Mouse (Mus musculus): Measurements from ENCODE around the gene Rasa4. TPM values are rescaled to one million over a fixed set of nuclear protein-coding genes. Genes with fewer than 3 reads are reported as not detected.

Gene Rasa4
- total and polyA plus RNA-seq, 2 experiments from 2014 or later = 19.2 to 27.0 TPM

DNA sequence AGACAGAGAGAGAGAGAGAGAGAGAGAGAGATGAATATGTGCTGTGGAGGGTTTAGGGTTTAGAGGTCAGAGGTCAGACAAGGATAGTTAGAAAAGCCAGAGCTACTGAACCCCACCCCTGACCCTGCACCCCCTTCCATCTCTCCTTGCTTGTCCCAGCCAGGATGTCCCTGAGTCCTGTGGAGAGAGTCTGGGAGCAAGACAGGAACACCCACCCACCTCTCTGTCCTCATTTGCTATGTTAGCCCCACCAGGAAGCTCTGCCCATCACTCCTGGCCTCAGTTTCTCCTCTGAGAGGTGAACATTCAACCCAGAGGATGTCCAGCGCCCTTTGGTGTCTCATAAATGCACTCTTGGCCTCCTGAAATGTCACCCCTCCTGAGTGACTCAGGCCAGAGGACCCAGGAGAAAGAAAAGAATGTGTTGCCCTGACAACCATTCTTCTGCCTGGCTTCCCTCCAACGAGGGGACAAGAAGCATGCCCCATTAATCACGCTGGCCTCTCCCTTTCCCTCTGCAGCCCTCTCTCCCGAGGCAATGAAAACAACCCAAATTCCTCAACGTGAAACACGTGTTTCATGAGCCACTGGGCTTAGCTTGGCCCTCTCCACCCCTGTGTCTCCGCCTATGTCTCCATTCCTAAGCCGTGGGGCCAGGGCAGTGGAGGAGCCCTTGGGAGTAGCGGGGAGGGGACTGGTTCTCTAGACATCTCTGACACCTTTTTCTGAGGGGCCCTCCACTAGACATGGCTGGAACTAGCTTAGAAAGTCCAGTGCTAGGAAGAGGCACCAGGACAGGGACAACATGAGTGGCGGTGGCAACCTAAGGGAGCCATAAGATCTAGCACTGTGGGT lies 32.3 kb upstream of the Rasa4 start:
- H3K36me3 ChIP-seq (ENCODE audit: insufficient read depth, low read length) = no peaks in the 10 kb centered on the region
- no peak overlapping the region for H3K4me2 ChIP-seq (ENCODE audit: low read depth, low read length)
- peak; percentile 80 for DNase-seq (ENCODE audit: low spot score)
- 9% methylated on average over 10 of the region's 10 CpGs for WGBS
- no peak for TF ChIP-seq CTCF (IDR thresholded peaks at IDR 0.05; ENCODE audit: low read depth)
- H3K9ac ChIP-seq (replicated peaks; ENCODE audit: low read length) = no peak overlapping the region
- ATAC-seq = peak; percentile 78
- no peaks in the 10 kb centered on the region for H3K27me3 ChIP-seq (ENCODE audit: insufficient read depth, low read length)
- no peak overlapping the region for H3K4me3 ChIP-seq (ENCODE audit: low read length)
- H3K4me1 ChIP-seq (ENCODE audit: insufficient read depth, low read length) = peaks cover 9% of the 10 kb centered on the region; the same call in 1 of the 2 replicates
- no peak overlapping the region for H3K27ac ChIP-seq
- no peaks in the 10 kb centered on the region for H3K9me3 ChIP-seq (ENCODE audit: low read length)

DNA sequence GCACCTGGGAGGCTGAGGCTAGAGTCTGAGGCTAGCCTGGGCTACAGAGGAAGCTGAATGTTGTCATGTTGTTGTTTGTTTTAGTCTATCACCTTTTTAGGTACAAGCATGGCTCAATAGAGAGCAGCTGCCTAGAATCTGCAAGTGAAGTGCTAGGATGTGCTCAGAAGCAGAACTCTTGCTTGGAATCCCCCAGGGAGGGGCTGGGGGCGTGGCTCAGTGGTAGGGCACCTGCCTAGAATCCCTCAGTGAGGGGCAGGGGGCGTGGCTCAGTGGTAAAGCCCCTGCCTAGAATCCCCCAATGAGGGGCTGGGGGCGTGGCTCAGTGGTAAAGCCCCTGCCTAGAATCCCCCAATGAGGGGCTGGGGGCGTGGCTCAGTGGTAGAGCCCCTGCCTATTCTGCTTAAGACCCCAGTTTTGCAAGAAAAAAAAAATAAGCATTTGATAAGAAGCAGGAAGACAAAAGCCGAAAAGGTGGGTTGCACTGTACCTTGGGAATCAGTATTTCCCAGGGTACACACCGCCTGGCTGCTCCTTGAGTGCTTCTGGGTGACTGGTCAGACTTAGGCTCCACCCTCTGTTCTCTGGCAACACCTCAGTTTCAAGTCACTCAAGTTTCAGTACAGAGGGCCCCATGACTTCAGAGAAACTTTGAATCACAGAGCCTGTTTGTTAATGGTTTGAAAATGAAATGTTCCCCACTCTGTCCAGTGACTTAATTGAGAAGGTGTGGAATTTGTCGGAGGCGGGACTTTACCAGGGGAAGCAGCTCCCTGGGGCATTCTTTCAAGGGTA lies 30.7 kb upstream of the Rasa4 start:
- no peak overlapping the region for H3K27ac ChIP-seq
- H3K4me2 ChIP-seq (ENCODE audit: low read depth, low read length) = no peak overlapping the region
- ATAC-seq (no peak), DNase-seq (ENCODE audit: low spot score) (no peak)
- H3K4me1 ChIP-seq (ENCODE audit: insufficient read depth, low read length) = peaks cover 9% of the 10 kb centered on the region; the same call in 1 of the 2 replicates
- no peak overlapping the region for H3K4me3 ChIP-seq (ENCODE audit: low read length)
- H3K9ac ChIP-seq (replicated peaks; ENCODE audit: low read length) = no peak overlapping the region
- no peaks in the 10 kb centered on the region for H3K27me3 ChIP-seq (ENCODE audit: insufficient read depth, low read length)
- no peaks in the 10 kb centered on the region for H3K36me3 ChIP-seq (ENCODE audit: insufficient read depth, low read length)
- 88% methylated on average over 8 of the region's 8 CpGs for WGBS
- no peaks in the 10 kb centered on the region for H3K9me3 ChIP-seq (ENCODE audit: low read length)
- TF ChIP-seq CTCF (IDR thresholded peaks at IDR 0.05; ENCODE audit: low read depth) = no peak

GRCm38 (mm10) chr5:136054301-136055077 lies 29.2 kb upstream of the Rasa4 start, which contains the start of gene Upk3bl:
TSS of gene Upk3bl (plus strand) at chr5:136054492.
- ATAC-seq (no peak), DNase-seq (ENCODE audit: low spot score) (no peak)
- Histone ChIP-seq H3K9ac (replicated peaks; ENCODE audit: low read length) (no peak within 1 kb of the TSS), H3K4me1 (ENCODE audit: insufficient read depth, low read length) (peaks cover 9% of the 10 kb centered on the region; the same call in 1 of the 2 replicates), H3K4me2 (ENCODE audit: low read depth, low read length) (no peak within 1 kb of the TSS), H3K36me3 (ENCODE audit: insufficient read depth, low read length) (no peaks in the 10 kb centered on the region), H3K4me3 (ENCODE audit: low read length) (no peak within 1 kb of the TSS), H3K9me3 (ENCODE audit: low read length) (no peaks in the 10 kb centered on the region), H3K27me3 (ENCODE audit: insufficient read depth, low read length) (no peaks in the 10 kb centered on the region), H3K27ac (no peak within 1 kb of the TSS)
- WGBS = 90% methylated on average over 11 of the region's 11 CpGs
- no peak for TF ChIP-seq CTCF (IDR thresholded peaks at IDR 0.05; ENCODE audit: low read depth)

DNA sequence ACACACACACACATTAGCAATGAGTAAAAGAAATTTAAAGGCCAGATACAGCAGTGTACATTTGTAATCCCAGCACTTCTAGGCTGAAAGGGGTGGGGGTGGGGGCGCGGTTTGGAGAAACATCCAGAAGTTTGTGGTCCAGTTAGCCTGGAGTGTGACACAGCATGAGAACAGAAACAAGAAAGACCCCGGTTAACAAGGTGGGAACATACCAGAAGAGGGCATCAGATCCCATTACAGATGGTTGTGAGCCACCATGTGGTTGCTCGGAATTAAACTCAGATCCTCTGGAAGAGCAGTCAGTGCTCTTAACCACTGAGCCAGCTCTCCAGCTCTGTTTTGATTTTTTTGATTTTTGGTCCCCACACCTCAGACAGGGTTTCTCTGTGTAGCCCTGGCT lies 27.7 kb upstream of the Rasa4 start:
- peak; percentile 33 for TF ChIP-seq CTCF (IDR thresholded peaks at IDR 0.05; ENCODE audit: low read depth)
- H3K27me3 ChIP-seq (ENCODE audit: insufficient read depth, low read length) = no peaks in the 10 kb centered on the region
- peaks cover 9% of the 10 kb centered on the region; the same call in 1 of the 2 replicates for H3K4me1 ChIP-seq (ENCODE audit: insufficient read depth, low read length)
- H3K4me3 ChIP-seq (ENCODE audit: low read length) = no peak overlapping the region
- no peaks in the 10 kb centered on the region for H3K9me3 ChIP-seq (ENCODE audit: low read length)
- DNase-seq (ENCODE audit: low spot score) = no peak
- 33% methylated on average over 4 of the region's 4 CpGs for WGBS
- no peak for ATAC-seq
- H3K9ac ChIP-seq (replicated peaks; ENCODE audit: low read length) = no peak overlapping the region
- no peak overlapping the region for H3K27ac ChIP-seq
- no peaks in the 10 kb centered on the region for H3K36me3 ChIP-seq (ENCODE audit: insufficient read depth, low read length)
- no peak overlapping the region for H3K4me2 ChIP-seq (ENCODE audit: low read depth, low read length)

- DNase-seq (ENCODE audit: low spot score) (no peak), ATAC-seq (no peak)
- no peak overlapping the region for H3K9ac ChIP-seq (replicated peaks; ENCODE audit: low read length)
- H3K9me3 ChIP-seq (ENCODE audit: low read length) = no peaks in the 10 kb centered on the region
- H3K4me1 ChIP-seq (ENCODE audit: insufficient read depth, low read length) = peaks cover under 1% of the 10 kb centered on the region; the same call in 1 of the 2 replicates
- TF ChIP-seq CTCF (IDR thresholded peaks at IDR 0.05; ENCODE audit: low read depth) = no peak
- no peaks in the 10 kb centered on the region for H3K36me3 ChIP-seq (ENCODE audit: insufficient read depth, low read length)
- H3K4me3 ChIP-seq (ENCODE audit: low read length) = no peak overlapping the region
- 34% methylated on average over 8 of the region's 8 CpGs for WGBS
- no peak overlapping the region for H3K4me2 ChIP-seq (ENCODE audit: low read depth, low read length)
- H3K27me3 ChIP-seq (ENCODE audit: insufficient read depth, low read length) = no peaks in the 10 kb centered on the region
- H3K27ac ChIP-seq = no peak overlapping the region
Measured at GRCm38 (mm10) chr5:136057085-136057484, 26.6 kb upstream of the Rasa4 start.

- WGBS = 10% methylated on average over 12 of the region's 12 CpGs
- Histone ChIP-seq H3K4me2 (ENCODE audit: low read depth, low read length) (no peak overlapping the region), H3K27ac (no peak overlapping the region), H3K9ac (replicated peaks; ENCODE audit: low read length) (no peak overlapping the region), H3K36me3 (ENCODE audit: insufficient read depth, low read length) (no peaks in the 10 kb centered on the region), H3K4me3 (ENCODE audit: low read length) (no peak overlapping the region), H3K9me3 (ENCODE audit: low read length) (no peaks in the 10 kb centered on the region), H3K27me3 (ENCODE audit: insufficient read depth, low read length) (no peaks in the 10 kb centered on the region; the same call in 1 of the 2 replicates), H3K4me1 (ENCODE audit: insufficient read depth, low read length) (no peaks in the 10 kb centered on the region; the same call in 1 of the 2 replicates)
- DNase-seq (ENCODE audit: low spot score) (peak; percentile 75), ATAC-seq (peak; percentile 51; the same call in 1 of the 2 replicates)
- peak; percentile 98 for TF ChIP-seq CTCF (IDR thresholded peaks at IDR 0.05; ENCODE audit: low read depth)
Measured at GRCm38 (mm10) chr5:136061567-136061966, 22.1 kb upstream of the Rasa4 start.

Measured in hindbrain, postnatal 0 days (tissue).